ENCODE assay signal across 8 mouse cellular contexts in genomic region chr13:117219871-117220500, GRCm38 (mm10). TPM values are rescaled to one million over a fixed set of nuclear protein-coding genes. Genes with fewer than 3 reads are reported as not detected.
DNase-seq lines count a peak whose midpoint lies in the region; ATAC-seq and TF ChIP-seq lines count a peak whose summit lies in the region.

No protein-coding gene starts in this region.

- no peak for DNase-seq in liver, adult 2 months (ENCODE audit: extremely low read depth, low read depth, low spot score)
- no peak for DNase-seq in liver
- no peak for DNase-seq in hindbrain, postnatal 0 days (ENCODE audit: low spot score)
- DNase-seq in midbrain, postnatal 0 days (ENCODE audit: low spot score) = no peak
- DNase-seq in left cerebral cortex, postnatal 10 days (ENCODE audit: extremely low spot score in 1 of 2, low spot score in 2 of 2) = no peak
- DNase-seq in thymus, adult 18-20 months = no peak
- DNase-seq in kidney, postnatal 10 days = no peak

- peaks cover 4% of the 10 kb centered on the region; the same call in 1 of the 2 replicates for H3K4me1 ChIP-seq in liver, adult 2 months (ENCODE audit: control insufficient read depth, insufficient read depth, low read length)
- H3K4me1 ChIP-seq in embryonic facial prominence, embryonic 12.5 days = peaks cover 17% of the 10 kb centered on the region
- no peaks in the 10 kb centered on the region for H3K4me1 ChIP-seq in hindbrain, postnatal 0 days (ENCODE audit: insufficient read depth, low read length)
- H3K4me1 ChIP-seq in midbrain, postnatal 0 days (ENCODE audit: insufficient read depth, low read length) = peaks cover 5% of the 10 kb centered on the region; the same call in 1 of the 2 replicates

- TF ChIP-seq POLR2A in liver, adult 2 months (IDR thresholded peaks at IDR 0.05; ENCODE audit: extremely low read depth, insufficient read depth, low read length) = no peak

- 11% methylated on average over 16 of the region's 16 CpGs for WGBS in liver, adult 2 months
- WGBS in embryonic facial prominence, embryonic 12.5 days = 5% methylated on average over 16 of the region's 16 CpGs
- 5% methylated on average over 16 of the region's 16 CpGs for WGBS in hindbrain, postnatal 0 days
- WGBS in midbrain, postnatal 0 days = 3% methylated on average over 16 of the region's 16 CpGs

- peak overlapping the region; percentile 91 for H3K4me2 ChIP-seq in embryonic facial prominence, embryonic 12.5 days (replicated peaks)
- peak overlapping the region; percentile 81 for H3K4me2 ChIP-seq in hindbrain, postnatal 0 days (ENCODE audit: low read depth, low read length)
- H3K4me2 ChIP-seq in midbrain, postnatal 0 days (ENCODE audit: low read depth, low read length, poor library complexity, severe bottlenecking) = peak overlapping the region; percentile 70

- H3K27ac ChIP-seq in liver, adult 2 months (replicated peaks; ENCODE audit: insufficient read depth, low read depth, low read length) = no peak overlapping the region
- H3K27ac ChIP-seq in embryonic facial prominence, embryonic 12.5 days = no peak overlapping the region
- H3K27ac ChIP-seq in hindbrain, postnatal 0 days = peak overlapping the region; percentile 80
- H3K27ac ChIP-seq in midbrain, postnatal 0 days (ENCODE audit: low read depth, low read length) = peak overlapping the region; percentile 62; the same call in 1 of the 2 replicates

- no peaks in the 10 kb centered on the region for H3K36me3 ChIP-seq in liver, adult 2 months (ENCODE audit: control insufficient read depth, insufficient read depth, low read length)
- H3K36me3 ChIP-seq in embryonic facial prominence, embryonic 12.5 days = no peaks in the 10 kb centered on the region
- H3K36me3 ChIP-seq in hindbrain, postnatal 0 days (ENCODE audit: insufficient read depth, low read length) = no peaks in the 10 kb centered on the region
- no peaks in the 10 kb centered on the region for H3K36me3 ChIP-seq in midbrain, postnatal 0 days (ENCODE audit: insufficient read depth, low read length)

- peak overlapping the region; percentile 63; the same call in 1 of the 2 replicates for H3K4me3 ChIP-seq in liver, adult 2 months (ENCODE audit: insufficient read depth, low read depth, low read length)
- H3K4me3 ChIP-seq in embryonic facial prominence, embryonic 12.5 days = peak overlapping the region; percentile 76
- H3K4me3 ChIP-seq in hindbrain, postnatal 0 days (ENCODE audit: low read length) = peak overlapping the region; percentile 75
- H3K4me3 ChIP-seq in midbrain, postnatal 0 days (ENCODE audit: low read depth, low read length) = peak overlapping the region; percentile 82

- H3K27me3 ChIP-seq in liver, adult 2 months (ENCODE audit: control insufficient read depth, insufficient read depth, low read length) = peaks cover 18% of the 10 kb centered on the region
- peaks cover 3% of the 10 kb centered on the region; the same call in 1 of the 2 replicates for H3K27me3 ChIP-seq in embryonic facial prominence, embryonic 12.5 days
- H3K27me3 ChIP-seq in hindbrain, postnatal 0 days (ENCODE audit: insufficient read depth, low read length) = no peaks in the 10 kb centered on the region
- no peaks in the 10 kb centered on the region for H3K27me3 ChIP-seq in midbrain, postnatal 0 days (ENCODE audit: insufficient read depth, low read length)

- H3K9ac ChIP-seq in liver, adult 2 months (ENCODE audit: low read depth, low read length) = no peak overlapping the region
- H3K9ac ChIP-seq in embryonic facial prominence, embryonic 12.5 days = peak overlapping the region; percentile 72; the same call in 1 of the 2 replicates
- peak overlapping the region; percentile 85 for H3K9ac ChIP-seq in hindbrain, postnatal 0 days (replicated peaks; ENCODE audit: low read length)
- H3K9ac ChIP-seq in midbrain, postnatal 0 days (replicated peaks; ENCODE audit: low read length, poor library complexity, severe bottlenecking) = peak overlapping the region; percentile 87

- intact Hi-C loops in left cerebral cortex, postnatal 10 days (cut with DNase I) = loop anchor here (5.0 kb wide), 1 partner anchor 67 kb away; no protein-coding TSS in a partner anchor

- peak; percentile 47; the same call in 1 of the 2 replicates for ATAC-seq in embryonic facial prominence, embryonic 12.5 days (ENCODE audit: insufficient number of reproducible peaks, insufficient read depth, low FRiP score, low TSS enrichment)
- ATAC-seq in hindbrain, postnatal 0 days = no peak
- peak; percentile 3; the same call in 1 of the 2 replicates for ATAC-seq in midbrain, postnatal 0 days (ENCODE audit: low FRiP score)

- no peaks in the 10 kb centered on the region for H3K9me3 ChIP-seq in embryonic facial prominence, embryonic 12.5 days
- no peaks in the 10 kb centered on the region for H3K9me3 ChIP-seq in hindbrain, postnatal 0 days (ENCODE audit: low read length)
- H3K9me3 ChIP-seq in midbrain, postnatal 0 days (ENCODE audit: low read length) = no peaks in the 10 kb centered on the region

- no peak for TF ChIP-seq CTCF in liver, adult 2 months (IDR thresholded peaks at IDR 0.05; ENCODE audit: low read depth, low read length)
- TF ChIP-seq CTCF in hindbrain, postnatal 0 days (IDR thresholded peaks at IDR 0.05; ENCODE audit: low read depth) = no peak
- 0 out of 2 replicates have a peak, but pooled peaks have one; percentile 3 for TF ChIP-seq CTCF in midbrain, postnatal 0 days (IDR thresholded peaks at IDR 0.05)

- H3K79me2 ChIP-seq in liver, adult 2 months (ENCODE audit: control insufficient read depth, insufficient read depth, low read length) = no peaks in the 10 kb centered on the region

RNA-seq across cellular contexts. Expression of gene Gm17509, which starts 0.9 kb away (rescaled TPM):
- total RNA-seq in liver, adult 2 months (2014; rRNA removed) = 0.09 TPM in 1 of 2 replicates, not detected in the other
- not detected in 2 replicates for polyA plus RNA-seq in liver, adult 2 months (2012; rRNA removed)
- polyA plus RNA-seq in embryonic facial prominence, embryonic 12.5 days (2016; fragmentation: Nextera tagmentation; extraction: Ambion mirVana) = 0.33 and 0.46 TPM in 2 replicates
- 0.54 and 0.73 TPM in 2 replicates for total RNA-seq in hindbrain, postnatal 0 days (2014; rRNA removed)
- polyA plus RNA-seq in hindbrain, postnatal 0 days (2015; fragmentation: Nextera tagmentation; extraction: Ambion mirVana) = 0.09 and 0.15 TPM in 2 replicates
- total RNA-seq in midbrain, postnatal 0 days (2014; rRNA removed) = 0.71 and 0.80 TPM in 2 replicates
- polyA plus RNA-seq in midbrain, postnatal 0 days (2015; fragmentation: Nextera tagmentation; extraction: Ambion mirVana) = 0.10 and 0.16 TPM in 2 replicates
- total RNA-seq in left cerebral cortex, postnatal 10 days (2021) = under 1 TPM; 0.91 to 0.97 TPM

RNA-seq across cellular contexts. Expression of gene Emb, which starts 11.7 kb away (rescaled TPM):
- total RNA-seq in liver, adult 2 months (2014; rRNA removed) = 0.94 and 1.2 TPM in 2 replicates
- polyA plus RNA-seq in liver, adult 2 months (2012; rRNA removed) = 0.49 and 0.60 TPM in 2 replicates
- polyA plus RNA-seq in embryonic facial prominence, embryonic 12.5 days (2016; fragmentation: Nextera tagmentation; extraction: Ambion mirVana) = 28.9 and 32.8 TPM in 2 replicates
- total RNA-seq in hindbrain, postnatal 0 days (2014; rRNA removed) = 9.3 and 10.8 TPM in 2 replicates
- polyA plus RNA-seq in hindbrain, postnatal 0 days (2015; fragmentation: Nextera tagmentation; extraction: Ambion mirVana) = 18.1 and 19.1 TPM in 2 replicates
- 9.2 and 13.6 TPM in 2 replicates for total RNA-seq in midbrain, postnatal 0 days (2014; rRNA removed)
- polyA plus RNA-seq in midbrain, postnatal 0 days (2015; fragmentation: Nextera tagmentation; extraction: Ambion mirVana) = 10.3 and 12.0 TPM in 2 replicates
- 10 to 100 TPM; 18.5 to 19.1 TPM for total RNA-seq in left cerebral cortex, postnatal 10 days (2021)

Comparison
In these comparisons a context has a peak if more than half of its experiments do, and no peak if none do; other contexts are left out.
1. H3K27ac ChIP-seq: peak in hindbrain, postnatal 0 days (single experiment) and midbrain, postnatal 0 days (single experiment); none in liver, adult 2 months (single experiment) and embryonic facial prominence, embryonic 12.5 days (single experiment).
2. Peak in every context shown above with its lines, with median percentiles within 50 percentile points of each other: H3K4me3 ChIP-seq and H3K4me2 ChIP-seq.